Mouse (Mus musculus) c-Kit-negative CD71-positive TER-119-positive erythroid progenitor cells, embryonic 14.5 days (primary cell): ENCODE results near the gene Kdm1b.

Source experiments
- DNase-seq: peaks from one replicate; pipeline ENCODE4 v3.0.0-alpha.2; 2013; ENCODE audit warnings: low read depth, low spot score

The Kdm1b gene

GRCm38 (mm10) chr13:47111185-47111584 is 67.9 kb downstream of the Kdm1b start:
- DNase-seq: no peak

- no peak for DNase-seq
Observed at GRCm38 (mm10) chr13:47112056-47112455, 68.8 kb downstream of the Kdm1b start.

GRCm38 (mm10) chr13:47112924-47113323 is 69.6 kb downstream of the Kdm1b start:
- peak; percentile 84 for DNase-seq

GRCm38 (mm10) chr13:47116000-47116399 is 72.7 kb downstream of the Kdm1b start:
- no peak for DNase-seq

GRCm38 (mm10) chr13:47121333-47121889 is 78.1 kb downstream of the Kdm1b start:
- DNase-seq: no peak

- no peak for DNase-seq
Observed at GRCm38 (mm10) chr13:47122537-47123430, 79.5 kb downstream of the Kdm1b start, which contains the start of gene Rnf144b. Gene Rnf144b (plus strand): TSS chr13:47122656.

- DNase-seq: no peak
Observed at GRCm38 (mm10) chr13:47124449-47124848, 81.2 kb downstream of the Kdm1b start.

- no peak for DNase-seq
Observed at GRCm38 (mm10) chr13:47124986-47125385, 81.7 kb downstream of the Kdm1b start.

GRCm38 (mm10) chr13:47125595-47125994 is 82.3 kb downstream of the Kdm1b start:
- DNase-seq: no peak

GRCm38 (mm10) chr13:47129090-47129489 is 85.8 kb downstream of the Kdm1b start:
- DNase-seq: no peak

- no peak for DNase-seq
Observed at GRCm38 (mm10) chr13:47133058-47133457, 89.8 kb downstream of the Kdm1b start.

- no peak for DNase-seq
Observed at GRCm38 (mm10) chr13:47134836-47135235, 91.5 kb downstream of the Kdm1b start.
